Comparison of ENCODE assay signal across 13 mouse cellular contexts in the genomic region with DNA sequence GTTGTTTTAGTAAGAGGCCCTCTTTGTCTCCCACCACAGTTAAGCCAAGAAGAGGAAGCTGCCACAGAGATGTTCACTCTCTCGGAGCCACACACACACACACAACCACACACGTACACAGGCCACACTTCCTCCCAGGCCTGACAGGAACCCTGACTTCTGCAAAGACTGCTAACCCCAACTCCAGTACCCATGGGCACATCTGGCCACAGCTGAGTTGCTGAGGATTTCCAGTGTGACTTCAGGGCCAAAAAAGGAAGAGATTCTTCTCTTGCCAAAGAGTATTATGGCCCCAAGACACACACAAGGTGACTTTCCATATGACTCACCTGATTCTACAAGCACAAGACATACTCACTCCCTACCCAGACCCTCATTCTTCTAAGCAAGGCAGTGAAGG. TPM values are rescaled to one million over a fixed set of nuclear protein-coding genes. Genes with fewer than 3 reads are reported as not detected.
DNase-seq lines count a peak whose midpoint lies in the region; ATAC-seq lines count a peak whose summit lies in the region.
"Had no signal": no experiment of that assay in that cellular context is flagged by ENCODE, and none has a peak within 500 bp of the region (broad histone marks: within the 10 kb centered on the region; RNA-seq: fewer than 3 reads in every experiment).

No protein-coding gene starts in this region.

- no peak overlapping the region for H3K4me2 ChIP-seq in liver, embryonic 11.5 days
- H3K4me2 ChIP-seq in hindbrain, embryonic 16.5 days (ENCODE audit: low read length) = no peak overlapping the region
- H3K4me2 ChIP-seq: lung, embryonic 15.5 days had no signal

- peak overlapping the region; percentile 43; the same call in 1 of the 2 replicates for H3K27ac ChIP-seq in liver, embryonic 11.5 days (ENCODE audit: low read depth, low read length)
- H3K27ac ChIP-seq in hindbrain, embryonic 16.5 days (ENCODE audit: low read depth, low read length) = no peak overlapping the region
- H3K27ac ChIP-seq: lung, embryonic 15.5 days had no signal

- H3K9ac ChIP-seq in liver, embryonic 11.5 days (ENCODE audit: low read depth, low read length) = no peak overlapping the region
- H3K9ac ChIP-seq in hindbrain, embryonic 16.5 days (ENCODE audit: low read depth, low read length) = no peak overlapping the region
- H3K9ac ChIP-seq: lung, embryonic 15.5 days had no signal

- intact Hi-C loops in heart, postnatal 25 days (cut with DNase I) = no loop called here

- no peak for ATAC-seq in liver, embryonic 11.5 days (replicated peaks; ENCODE audit: low FRiP score)
- ATAC-seq in hindbrain, embryonic 16.5 days = no peak
- ATAC-seq: CD4-positive, CD25-positive, alpha-beta regulatory T cell, adult 4 months had no signal

- WGBS in liver, embryonic 11.5 days = 61% methylated on average over 2 of the region's 2 CpGs
- 88% methylated on average over 2 of the region's 2 CpGs for WGBS in hindbrain, embryonic 16.5 days

- peak; percentile 8 to 47 for DNase-seq in heart, adult 18-20 months
- no peak for DNase-seq in heart, postnatal 25 days (ENCODE audit: low spot score)
- DNase-seq in B cell, adult 2 months = peak; percentile 50 to 59
- no peak for DNase-seq in liver, embryonic 11.5 days (ENCODE audit: low spot score)
- DNase-seq in natural killer cell, adult 2 months (ENCODE audit: low spot score in 2 of 2) = peak; percentile 21 to 57
- no peak for DNase-seq in layer of hippocampus, postnatal 10 days (ENCODE audit: low spot score in 2 of 2)
- DNase-seq in gastrocnemius, postnatal 10 days = no peak
- DNase-seq: adrenal gland, postnatal 10 days; gastrocnemius, postnatal 25 days; kidney, adult 18-20 months had no signal

- peaks cover 6% of the 10 kb centered on the region for H3K4me1 ChIP-seq in liver, embryonic 11.5 days (replicated peaks; ENCODE audit: control insufficient read depth, insufficient read depth, low read length)
- H3K4me1 ChIP-seq in hindbrain, embryonic 16.5 days (ENCODE audit: control insufficient read depth, insufficient read depth, low read depth, low read length) = no peaks in the 10 kb centered on the region

- no peaks in the 10 kb centered on the region for H3K9me3 ChIP-seq in liver, embryonic 11.5 days (ENCODE audit: control insufficient read depth, low read length)
- no peaks in the 10 kb centered on the region for H3K9me3 ChIP-seq in hindbrain, embryonic 16.5 days (ENCODE audit: control insufficient read depth, low read length)
- H3K9me3 ChIP-seq: lung, embryonic 15.5 days had no signal

- no peaks in the 10 kb centered on the region for H3K36me3 ChIP-seq in liver, embryonic 11.5 days (ENCODE audit: control insufficient read depth, insufficient read depth, low read length)
- H3K36me3 ChIP-seq in hindbrain, embryonic 16.5 days (ENCODE audit: control insufficient read depth, insufficient read depth, low read length) = no peaks in the 10 kb centered on the region
- H3K36me3 ChIP-seq: lung, embryonic 15.5 days had no signal

- H3K27me3 ChIP-seq in liver, embryonic 11.5 days (replicated peaks; ENCODE audit: control insufficient read depth, insufficient read depth, low read length) = no peaks in the 10 kb centered on the region
- no peaks in the 10 kb centered on the region for H3K27me3 ChIP-seq in hindbrain, embryonic 16.5 days (replicated peaks; ENCODE audit: control insufficient read depth, insufficient read depth, low read length)
- H3K27me3 ChIP-seq: lung, embryonic 15.5 days had no signal

- no peak overlapping the region for H3K4me3 ChIP-seq in liver, embryonic 11.5 days (ENCODE audit: low read depth, low read length)
- no peak overlapping the region for H3K4me3 ChIP-seq in hindbrain, embryonic 16.5 days (ENCODE audit: low read length)
- H3K4me3 ChIP-seq: lung, embryonic 15.5 days had no signal

RNA-seq across cellular contexts. Expression of a gene that starts 34.1 kb away (rescaled TPM):
- 10 to 100 TPM; 24.8 to 29.7 TPM for total RNA-seq in heart, adult 18-20 months (2021)
- total RNA-seq in heart, postnatal 25 days (2021) = 10 to 100 TPM; 26.2 to 29.5 TPM
- 11.6 and 12.9 TPM in 2 replicates for polyA plus RNA-seq in liver, embryonic 11.5 days (2014; fragmentation: Nextera tagmentation; extraction: Ambion mirVana)
- 85.2 and 102 TPM in 2 replicates for polyA plus RNA-seq in hindbrain, embryonic 16.5 days (2015; fragmentation: Nextera tagmentation; extraction: Ambion mirVana)
- total RNA-seq in layer of hippocampus, postnatal 10 days (2021) = 100 to 1,000 TPM; 299 to 308 TPM
- 10 to 100 TPM; 23.9 to 27.0 TPM for total RNA-seq in gastrocnemius, postnatal 10 days (2021)

Comparison
In these comparisons a context has a peak if more than half of its experiments do, and no peak if none do; other contexts are left out.
1. DNase-seq: peak in heart, adult 18-20 months (2 of 2), B cell, adult 2 months (2 of 2) and natural killer cell, adult 2 months (2 of 2); none in heart, postnatal 25 days (single experiment), liver, embryonic 11.5 days (single experiment), layer of hippocampus, postnatal 10 days (0 of 2) and gastrocnemius, postnatal 10 days (single experiment).
2. RNA of a gene that starts 34.1 kb away (total RNA-seq): 299 to 308 TPM in layer of hippocampus, postnatal 10 days; 24.8 to 29.7 TPM in heart, adult 18-20 months, 26.2 to 29.5 TPM in heart, postnatal 25 days and 23.9 to 27.0 TPM in gastrocnemius, postnatal 10 days; every median in the first group is over 4 times any median in the second.